Mouse (Mus musculus) embryonic facial prominence, embryonic 15.5 days (tissue): Measurements from ENCODE around the gene Zfyve16. TPM values are rescaled to one million over a fixed set of nuclear protein-coding genes. Genes with fewer than 3 reads are reported as not detected.
A peak's percentile ranks its signal among the peaks of the same experiment; 100 is the strongest.

Experiments used
- ATAC-seq: fragments of 200-750 bp; cut with Nextera tagmentation; 2 replicates; pipeline ENCODE4 v1.8.0; 2017; ENCODE audit warnings: low read depth, moderate TSS enrichment; ENCODE audit not compliant: insufficient number of reproducible peaks, low FRiP score, low TSS enrichment
- H3K27ac ChIP-seq: fragments of 300-500 bp; sonication (generic); replicated peaks from 2 replicates; pipeline ENCODE4 v1.5.1; 2015; ENCODE audit warnings: mild to moderate bottlenecking, inconsistent platforms
- H3K27me3 ChIP-seq: fragments of 300-500 bp; sonication (generic); 2 replicates; pipeline ENCODE4 v1.6.1; 2015; ENCODE audit warnings: inconsistent platforms
- H3K36me3 ChIP-seq: fragments of 300-500 bp; sonication (generic); 2 replicates; pipeline ENCODE4 v1.6.1; 2015; ENCODE audit warnings: mild to moderate bottlenecking, inconsistent platforms
- H3K4me1 ChIP-seq: fragments of 300-500 bp; sonication (generic); 2 replicates; pipeline ENCODE4 v1.6.1; 2015; ENCODE audit warnings: inconsistent platforms
- H3K4me2 ChIP-seq: fragments of 300-500 bp; sonication (generic); replicated peaks from 2 replicates; pipeline ENCODE4 v1.6.1; 2015; ENCODE audit warnings: mild to moderate bottlenecking, inconsistent platforms
- H3K4me3 ChIP-seq: fragments of 300-500 bp; sonication (generic); replicated peaks from 2 replicates; pipeline ENCODE4 v1.5.1; 2015; ENCODE audit warnings: mild to moderate bottlenecking, inconsistent platforms
- H3K9ac ChIP-seq: fragments of 300-500 bp; sonication (generic); 2 replicates; pipeline ENCODE4 v1.6.1; 2015; ENCODE audit warnings: inconsistent platforms
- H3K9me3 ChIP-seq: fragments of 300-500 bp; sonication (generic); replicated peaks from 2 replicates; pipeline ENCODE4 v1.6.1; 2016; ENCODE audit warnings: inconsistent platforms
- WGBS: fragments of 180-500 bp; shearing (Covaris S2); methylation state at CpG from one replicate; pipeline ENCODE4 v1.1.7; 2015; 5-methylcytosine and 5-hydroxymethylcytosine counted together
- polyA plus RNA-seq: library from polyadenylated mRNA; unstranded; fragments of >200 nt; fragmentation: Nextera tagmentation; extraction: Ambion mirVana; gene quantifications from 2 replicates; pipeline ENCODE4 v1.2.1, GENCODE M21; 2015

Zfyve16 gene
- polyA plus RNA-seq, 1 experiment from 2014 or later = 10.5 TPM

DNA sequence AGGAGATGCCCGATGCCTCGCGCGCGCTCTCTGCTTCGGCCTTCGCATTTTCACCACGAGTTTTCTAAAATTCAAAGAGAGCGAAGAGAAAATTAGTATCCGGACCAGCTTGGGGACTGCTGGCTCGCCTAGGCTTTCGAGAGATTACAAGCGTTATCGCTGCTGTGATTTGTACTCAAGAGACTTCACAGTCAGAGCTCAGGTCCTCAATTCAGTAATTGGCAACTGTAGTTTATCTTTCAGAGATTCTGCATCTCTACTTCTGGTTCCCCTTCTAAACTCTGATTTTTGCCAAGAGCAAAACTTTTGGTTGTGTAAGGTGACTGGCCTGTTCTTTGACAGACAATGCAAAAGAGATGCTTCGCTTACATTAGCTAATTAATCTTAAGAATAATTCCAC lies 569 bp upstream of the Zfyve16 start:
- no peaks in the 10 kb centered on the region for H3K9me3 ChIP-seq
- H3K36me3 ChIP-seq = no peaks in the 10 kb centered on the region
- H3K4me3 ChIP-seq = peak overlapping the region; percentile 63
- H3K27me3 ChIP-seq = no peaks in the 10 kb centered on the region
- peak overlapping the region; percentile 95 for H3K27ac ChIP-seq
- peak overlapping the region; percentile 64 for H3K4me2 ChIP-seq
- peak overlapping the region; percentile 80 for H3K9ac ChIP-seq
- WGBS = 4% methylated on average over 15 of the region's 15 CpGs
- ATAC-seq = peak; percentile 12; the same call in 1 of the 2 replicates
- H3K4me1 ChIP-seq = 0 out of 2 replicates have a peak, but pooled peaks cover 11% of the 10 kb centered on the region

GRCm38 (mm10) chr13:92529828-92530720 lies 594 bp downstream of the Zfyve16 start:
- H3K9me3 ChIP-seq = no peaks in the 10 kb centered on the region
- no peaks in the 10 kb centered on the region for H3K27me3 ChIP-seq
- ATAC-seq = peak; percentile 91
- H3K4me2 ChIP-seq = peak overlapping the region; percentile 64
- peak overlapping the region; percentile 95 for H3K27ac ChIP-seq
- H3K4me1 ChIP-seq = 0 out of 2 replicates have a peak, but pooled peaks cover 11% of the 10 kb centered on the region
- no peaks in the 10 kb centered on the region for H3K36me3 ChIP-seq
- peak overlapping the region; percentile 80 for H3K9ac ChIP-seq
- WGBS = 1% methylated on average over 46 of the region's 47 CpGs
- peak overlapping the region; percentile 63 for H3K4me3 ChIP-seq

DNA sequence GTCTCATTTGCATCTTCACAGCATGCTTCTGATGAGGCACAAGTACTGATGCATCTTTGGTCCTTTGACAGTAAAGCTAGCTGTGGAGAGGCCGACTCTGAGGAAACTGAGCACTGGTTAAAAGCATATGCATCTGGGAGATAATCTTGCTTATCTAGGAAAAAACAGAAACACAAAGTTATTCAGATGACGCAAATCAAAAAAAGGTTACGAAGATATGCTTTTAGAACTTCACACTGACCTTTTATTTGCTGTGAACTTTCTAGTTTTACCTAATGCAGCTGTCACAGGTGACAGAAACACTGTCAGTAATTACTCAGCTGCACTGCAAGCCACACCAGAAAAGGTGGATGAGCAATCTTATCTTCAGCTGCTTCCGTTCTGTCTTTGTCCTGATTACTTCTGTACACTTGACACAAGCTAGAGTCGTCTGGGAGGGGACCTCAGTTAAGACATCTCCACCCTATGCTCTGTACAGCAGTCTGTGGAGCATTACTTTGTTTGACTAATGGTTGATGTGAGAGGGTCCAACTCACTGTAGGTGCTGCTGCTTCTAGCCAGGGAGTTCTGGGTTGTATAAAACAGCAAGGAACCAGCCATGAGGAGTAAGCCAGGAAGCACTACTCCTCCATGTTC lies 7.4 kb downstream of the Zfyve16 start:
- no peak overlapping the region for H3K27ac ChIP-seq
- WGBS = 89% methylated on average over 5 of the region's 5 CpGs
- no peak for ATAC-seq
- no peaks in the 10 kb centered on the region for H3K4me1 ChIP-seq
- no peak overlapping the region for H3K4me2 ChIP-seq
- no peaks in the 10 kb centered on the region for H3K9me3 ChIP-seq
- H3K4me3 ChIP-seq = no peak overlapping the region
- no peaks in the 10 kb centered on the region for H3K27me3 ChIP-seq
- H3K36me3 ChIP-seq = peaks cover 30% of the 10 kb centered on the region
- H3K9ac ChIP-seq = no peak overlapping the region

- ATAC-seq = no peak
- Histone ChIP-seq H3K27me3 (no peaks in the 10 kb centered on the region), H3K4me1 (no peaks in the 10 kb centered on the region), H3K4me3 (no peak overlapping the region), H3K27ac (no peak overlapping the region), H3K36me3 (peaks cover 36% of the 10 kb centered on the region), H3K9me3 (no peaks in the 10 kb centered on the region), H3K4me2 (no peak overlapping the region), H3K9ac (no peak overlapping the region)
- 88% methylated on average over 12 of the region's 12 CpGs for WGBS
Observed at GRCm38 (mm10) chr13:92504871-92505270, 25.8 kb downstream of the Zfyve16 start.

DNA sequence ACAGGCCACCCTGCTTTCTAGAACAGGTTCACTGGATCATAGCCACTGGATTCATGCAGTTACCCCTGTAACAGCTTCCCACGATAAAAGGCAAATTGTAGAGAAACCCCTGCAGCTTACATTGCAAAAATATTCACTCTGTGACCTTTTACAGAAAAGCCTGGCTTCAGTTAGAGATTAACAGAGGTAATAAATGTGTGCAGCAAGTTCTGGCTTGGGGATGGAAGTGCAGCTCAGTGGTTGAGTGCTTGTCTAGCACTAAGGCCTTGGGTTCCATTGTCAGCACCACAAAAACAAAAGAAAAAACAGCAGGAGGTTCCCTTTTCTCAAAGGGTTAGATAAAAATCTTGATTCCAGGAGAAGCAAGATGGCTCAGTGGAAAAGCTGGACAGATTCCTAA lies 38.7 kb downstream of the Zfyve16 start:
- ATAC-seq = no peak
- Histone ChIP-seq H3K9ac (no peak overlapping the region), H3K4me3 (no peak overlapping the region), H3K27me3 (no peaks in the 10 kb centered on the region), H3K36me3 (peaks cover 23% of the 10 kb centered on the region), H3K4me2 (no peak overlapping the region), H3K27ac (no peak overlapping the region), H3K4me1 (no peaks in the 10 kb centered on the region), H3K9me3 (no peaks in the 10 kb centered on the region)
- WGBS = 85% methylated on average over 1 of the region's 1 CpGs

DNA sequence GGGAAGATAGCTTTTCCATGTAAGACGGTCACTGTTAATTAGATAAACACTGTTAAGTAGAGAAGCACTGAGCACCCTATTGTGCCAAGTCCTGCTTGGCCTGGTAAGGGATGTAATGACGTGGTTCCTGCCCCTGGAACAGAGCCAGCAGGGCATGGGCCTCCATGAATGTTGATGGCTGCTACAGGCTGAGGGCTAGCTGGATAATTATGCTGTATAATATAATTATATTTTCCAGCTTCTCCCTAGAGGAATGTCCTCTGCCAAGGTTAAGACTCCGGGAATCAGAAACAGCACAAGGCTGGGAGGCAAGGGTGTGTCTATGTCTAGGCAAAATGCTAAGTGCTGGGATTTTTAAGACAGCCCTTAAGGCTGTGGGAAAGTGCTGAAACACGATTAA lies 39.9 kb downstream of the Zfyve16 start:
- Histone ChIP-seq H3K27ac (no peak overlapping the region), H3K9ac (no peak overlapping the region), H3K4me1 (no peaks in the 10 kb centered on the region), H3K36me3 (peaks cover 23% of the 10 kb centered on the region), H3K27me3 (no peaks in the 10 kb centered on the region), H3K4me2 (no peak overlapping the region), H3K4me3 (no peak overlapping the region), H3K9me3 (no peaks in the 10 kb centered on the region)
- WGBS = 51% methylated on average over 4 of the region's 4 CpGs
- ATAC-seq = peak; percentile 63; the same call in 1 of the 2 replicates

DNA sequence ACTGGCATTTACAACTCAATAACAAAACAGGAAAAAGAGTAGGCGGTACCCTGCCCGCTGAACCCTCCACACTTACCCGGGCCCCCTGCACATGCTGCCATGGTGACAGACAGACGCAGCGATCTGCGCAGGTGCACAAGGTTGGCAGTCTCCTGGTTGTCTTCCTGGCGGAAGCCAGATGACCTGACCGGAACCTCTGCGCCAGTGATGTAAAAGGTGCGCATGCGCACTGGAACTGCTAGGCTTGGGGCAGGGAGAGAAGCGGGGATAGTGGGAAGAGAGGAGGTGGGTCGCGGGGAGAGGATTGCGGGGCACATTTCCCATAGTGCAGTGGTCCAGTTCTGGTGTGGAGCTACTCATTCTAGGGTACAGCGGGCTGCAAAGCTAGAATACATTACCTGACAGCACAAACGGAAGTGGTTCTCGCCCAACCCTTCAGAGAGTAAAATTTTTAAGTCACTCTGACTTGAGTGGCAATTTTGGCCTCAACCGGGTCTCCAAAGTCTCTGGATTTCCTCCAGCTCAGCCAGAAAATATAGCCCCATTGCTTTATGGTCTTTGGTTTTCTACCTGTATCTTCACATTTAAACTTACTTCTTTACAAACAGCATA lies 46.7 kb downstream of the Zfyve16 start, which contains the start of gene Fam151b:
Gene Fam151b, minus strand, starts transcription at position 164 of the 612 bp plus-strand sequence.
- ATAC-seq = peak; percentile 99
- Histone ChIP-seq H3K27me3 (no peaks in the 10 kb centered on the region), H3K4me1 (peaks cover 4% of the 10 kb centered on the region; the same call in 1 of the 2 replicates), H3K36me3 (0 out of 2 replicates have a peak, but pooled peaks cover 4% of the 10 kb centered on the region), H3K27ac (peak within 1 kb of the TSS; percentile 71), H3K9me3 (no peaks in the 10 kb centered on the region), H3K4me2 (peak within 1 kb of the TSS; percentile 76), H3K9ac (0 out of 2 replicates have a peak within 1 kb of the TSS, but pooled peaks have one; percentile 1), H3K4me3 (peak within 1 kb of the TSS; percentile 54)
- 8% methylated on average over 19 of the region's 19 CpGs for WGBS

GRCm38 (mm10) chr13:92483348-92483747 lies 47.3 kb downstream of the Zfyve16 start:
- WGBS = 2% methylated on average over 3 of the region's 3 CpGs
- no peak for ATAC-seq
- H3K27me3 ChIP-seq = no peaks in the 10 kb centered on the region
- peak overlapping the region; percentile 54 for H3K4me3 ChIP-seq
- no peaks in the 10 kb centered on the region for H3K9me3 ChIP-seq
- H3K4me1 ChIP-seq = peaks cover 4% of the 10 kb centered on the region; the same call in 1 of the 2 replicates
- peak overlapping the region; percentile 71 for H3K27ac ChIP-seq
- H3K4me2 ChIP-seq = peak overlapping the region; percentile 76
- 0 out of 2 replicates have a peak, but pooled peaks cover 4% of the 10 kb centered on the region for H3K36me3 ChIP-seq
- no peak overlapping the region for H3K9ac ChIP-seq

DNA sequence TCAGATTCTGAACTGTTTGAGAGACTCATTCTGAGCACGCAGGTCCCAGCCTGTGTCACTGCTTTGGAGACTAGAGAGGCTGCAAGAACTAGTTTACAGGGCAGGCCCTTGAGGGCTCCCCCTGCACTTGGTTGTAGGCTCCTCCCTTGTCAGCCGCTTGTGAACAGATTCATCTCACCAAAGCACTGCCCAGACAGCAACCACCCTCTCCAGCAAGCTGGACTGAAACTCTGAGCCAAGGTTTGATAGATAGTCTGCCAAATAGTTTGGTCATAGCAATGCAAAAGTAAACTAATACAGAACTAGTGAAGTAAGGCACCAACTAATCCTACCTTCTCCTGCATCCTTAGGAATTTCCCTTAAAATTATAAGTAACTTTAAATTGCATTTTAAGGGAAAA lies 60.5 kb downstream of the Zfyve16 start:
- 63% methylated on average over 2 of the region's 2 CpGs for WGBS
- Histone ChIP-seq H3K36me3 (peaks cover 5% of the 10 kb centered on the region; the same call in 1 of the 2 replicates), H3K27ac (no peak overlapping the region), H3K9ac (no peak overlapping the region), H3K9me3 (no peaks in the 10 kb centered on the region), H3K4me2 (no peak overlapping the region), H3K27me3 (no peaks in the 10 kb centered on the region), H3K4me1 (no peaks in the 10 kb centered on the region), H3K4me3 (no peak overlapping the region)
- ATAC-seq = no peak

DNA sequence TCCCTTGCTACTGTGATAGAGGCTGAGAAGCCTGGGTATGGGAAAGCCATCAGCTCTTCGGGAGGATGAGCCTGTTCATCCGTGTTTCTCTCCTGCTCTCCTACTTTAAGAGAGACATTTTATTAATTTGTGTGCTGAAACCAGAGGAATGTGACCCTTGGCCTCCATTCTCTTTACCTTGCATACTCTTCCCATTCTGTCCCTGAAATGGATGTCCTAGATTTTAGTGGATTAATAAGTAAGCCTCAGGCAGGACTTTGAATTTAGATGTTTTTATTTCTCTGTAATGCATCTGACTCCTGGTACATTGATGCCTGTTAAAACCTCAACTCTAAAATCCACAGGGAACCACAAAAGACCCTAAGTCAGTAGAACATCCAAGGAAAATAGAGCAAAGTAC lies 61.3 kb downstream of the Zfyve16 start:
- H3K9me3 ChIP-seq = no peaks in the 10 kb centered on the region
- no peak overlapping the region for H3K27ac ChIP-seq

DNA sequence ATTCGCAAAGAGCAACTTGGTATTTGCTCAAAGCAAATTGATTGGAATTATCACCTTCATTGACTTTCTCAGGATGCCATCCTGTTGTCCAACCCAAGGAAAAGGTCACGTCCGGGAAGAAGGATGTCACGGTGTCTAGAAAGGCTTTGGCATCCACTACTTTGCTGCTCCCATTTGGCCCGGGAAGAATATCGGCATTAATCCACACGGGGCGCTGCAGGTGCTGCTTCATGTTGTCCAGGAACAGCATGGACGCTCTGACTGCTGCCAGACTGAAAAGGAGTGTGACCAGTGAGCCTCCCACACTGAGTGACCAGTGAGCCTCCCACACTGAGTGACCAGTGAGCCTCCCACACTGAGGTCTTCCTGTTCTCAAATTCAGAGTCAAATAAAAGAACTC lies 62.8 kb downstream of the Zfyve16 start:
- Histone ChIP-seq H3K27me3 (no peaks in the 10 kb centered on the region), H3K9me3 (no peaks in the 10 kb centered on the region), H3K27ac (no peak overlapping the region), H3K36me3 (peaks cover 3% of the 10 kb centered on the region; the same call in 1 of the 2 replicates), H3K4me2 (no peak overlapping the region), H3K4me1 (no peaks in the 10 kb centered on the region), H3K4me3 (no peak overlapping the region), H3K9ac (no peak overlapping the region)
- ATAC-seq = no peak
- WGBS = 74% methylated on average over 9 of the region's 9 CpGs

More for the DNA sequence above, 61.3 kb downstream of the Zfyve16 start:
- Histone ChIP-seq H3K9ac (no peak overlapping the region), H3K4me2 (no peak overlapping the region), H3K4me3 (no peak overlapping the region), H3K27me3 (no peaks in the 10 kb centered on the region), H3K4me1 (no peaks in the 10 kb centered on the region), H3K36me3 (peaks cover 5% of the 10 kb centered on the region; the same call in 1 of the 2 replicates)
- 45% methylated on average over 2 of the region's 2 CpGs for WGBS
- no peak for ATAC-seq
